8 mouse cellular contexts compared by ENCODE assay signal in genomic region chr2:169360272-169360671, GRCm38 (mm10).
DNase-seq lines count a peak whose midpoint lies in the region; ATAC-seq and TF ChIP-seq lines count a peak whose summit lies in the region.

No protein-coding gene starts in this region.

- H3K9ac ChIP-seq in embryonic facial prominence, embryonic 11.5 days (replicated peaks; ENCODE audit: low read length): peak overlapping the region; percentile 8; the same call in 1 of the 2 replicates
- H3K9ac ChIP-seq in hindbrain, embryonic 11.5 days (ENCODE audit: low read depth, low read length): no peak overlapping the region
- no peak overlapping the region for H3K9ac ChIP-seq in limb, embryonic 12.5 days (replicated peaks)
- H3K9ac ChIP-seq in midbrain, embryonic 14.5 days (replicated peaks; ENCODE audit: low read length): no peak overlapping the region; the same call in 1 of the 2 replicates
- H3K9ac ChIP-seq in stomach, postnatal 0 days (ENCODE audit: low read length): no peak overlapping the region

- TF ChIP-seq CTCF in stomach, postnatal 0 days (IDR thresholded peaks at IDR 0.05; ENCODE audit: low read depth): peak; percentile 76

- no peaks in the 10 kb centered on the region for H3K4me1 ChIP-seq in embryonic facial prominence, embryonic 11.5 days (ENCODE audit: control insufficient read depth, insufficient read depth, low read length)
- no peaks in the 10 kb centered on the region; the same call in 1 of the 2 replicates for H3K4me1 ChIP-seq in hindbrain, embryonic 11.5 days (replicated peaks; ENCODE audit: control insufficient read depth, insufficient read depth, low read length)
- peaks cover 10% of the 10 kb centered on the region; the same call in 1 of the 2 replicates for H3K4me1 ChIP-seq in limb, embryonic 12.5 days (replicated peaks)
- H3K4me1 ChIP-seq in midbrain, embryonic 14.5 days (ENCODE audit: control insufficient read depth, insufficient read depth, low read length): 0 out of 2 replicates have a peak, but pooled peaks cover 4% of the 10 kb centered on the region
- no peaks in the 10 kb centered on the region for H3K4me1 ChIP-seq in stomach, postnatal 0 days (replicated peaks; ENCODE audit: control insufficient read depth, insufficient read depth)

- H3K4me2 ChIP-seq in embryonic facial prominence, embryonic 11.5 days (ENCODE audit: low read depth, low read length): peak overlapping the region; percentile 29; the same call in 1 of the 2 replicates
- H3K4me2 ChIP-seq in hindbrain, embryonic 11.5 days (replicated peaks; ENCODE audit: low read depth, low read length): peak overlapping the region; percentile 4; the same call in 1 of the 2 replicates
- peak overlapping the region; percentile 47 for H3K4me2 ChIP-seq in limb, embryonic 12.5 days
- H3K4me2 ChIP-seq in midbrain, embryonic 14.5 days (ENCODE audit: low read length): peak overlapping the region; percentile 23
- peak overlapping the region; percentile 40 for H3K4me2 ChIP-seq in stomach, postnatal 0 days (replicated peaks; ENCODE audit: low read depth)

- peak; percentile 4 for DNase-seq in kidney, adult 18-20 months
- DNase-seq in kidney, adult 11 months: no peak
- peak; percentile 76 for DNase-seq in embryonic facial prominence, embryonic 11.5 days (ENCODE audit: low spot score)
- DNase-seq in hindbrain, embryonic 11.5 days (ENCODE audit: low spot score): peak; percentile 78
- DNase-seq in midbrain, embryonic 14.5 days: peak; percentile 75
- DNase-seq in stomach, postnatal 0 days (ENCODE audit: low spot score): peak; percentile 65

- H3K36me3 ChIP-seq in embryonic facial prominence, embryonic 11.5 days (replicated peaks; ENCODE audit: control insufficient read depth, insufficient read depth, low read depth, low read length): no peaks in the 10 kb centered on the region
- no peaks in the 10 kb centered on the region for H3K36me3 ChIP-seq in hindbrain, embryonic 11.5 days (ENCODE audit: control insufficient read depth, insufficient read depth, low read length)
- no peaks in the 10 kb centered on the region for H3K36me3 ChIP-seq in limb, embryonic 12.5 days
- H3K36me3 ChIP-seq in midbrain, embryonic 14.5 days (ENCODE audit: control insufficient read depth, insufficient read depth, low read length): no peaks in the 10 kb centered on the region
- H3K36me3 ChIP-seq in stomach, postnatal 0 days (ENCODE audit: control insufficient read depth, insufficient read depth, low read length): no peaks in the 10 kb centered on the region

- no peaks in the 10 kb centered on the region for H3K27me3 ChIP-seq in embryonic facial prominence, embryonic 11.5 days (ENCODE audit: control insufficient read depth, insufficient read depth, low read length)
- H3K27me3 ChIP-seq in hindbrain, embryonic 11.5 days (ENCODE audit: control insufficient read depth, insufficient read depth, low read length): no peaks in the 10 kb centered on the region
- H3K27me3 ChIP-seq in limb, embryonic 12.5 days: no peaks in the 10 kb centered on the region
- H3K27me3 ChIP-seq in midbrain, embryonic 14.5 days (ENCODE audit: control insufficient read depth, insufficient read depth, low read length): no peaks in the 10 kb centered on the region
- H3K27me3 ChIP-seq in stomach, postnatal 0 days (ENCODE audit: control insufficient read depth, insufficient read depth, low read length): no peaks in the 10 kb centered on the region

- no peak overlapping the region for H3K4me3 ChIP-seq in embryonic facial prominence, embryonic 11.5 days (ENCODE audit: low read depth, low read length)
- no peak overlapping the region for H3K4me3 ChIP-seq in hindbrain, embryonic 11.5 days (ENCODE audit: low read depth, low read length)
- peak overlapping the region; percentile 21; the same call in 1 of the 2 replicates for H3K4me3 ChIP-seq in limb, embryonic 12.5 days (replicated peaks)
- no peak overlapping the region; the same call in 1 of the 2 replicates for H3K4me3 ChIP-seq in midbrain, embryonic 14.5 days (replicated peaks; ENCODE audit: low read depth, low read length)
- no peak overlapping the region for H3K4me3 ChIP-seq in stomach, postnatal 0 days (ENCODE audit: low read depth, low read length)

- 0 out of 2 replicates have a peak, but pooled peaks have one; percentile 48 for ATAC-seq in embryonic facial prominence, embryonic 11.5 days (replicated peaks; ENCODE audit: insufficient number of reproducible peaks, low FRiP score, low TSS enrichment, low read depth)
- ATAC-seq in hindbrain, embryonic 11.5 days (ENCODE audit: low FRiP score): 0 out of 2 replicates have a peak, but pooled peaks have one; percentile 33
- ATAC-seq in limb, embryonic 12.5 days (ENCODE audit: insufficient number of reproducible peaks, insufficient read depth, low FRiP score, low TSS enrichment, low read depth): no peak; the same call in 1 of the 2 replicates
- ATAC-seq in midbrain, embryonic 14.5 days (ENCODE audit: low FRiP score, low TSS enrichment): no peak
- 0 out of 2 replicates have a peak, but pooled peaks have one; percentile 38 for ATAC-seq in stomach, postnatal 0 days (ENCODE audit: low FRiP score, low TSS enrichment)
- ATAC-seq in activated CD4-positive, CD25-positive, alpha-beta regulatory T cell, adult 4 months: no peak

- H3K27ac ChIP-seq in embryonic facial prominence, embryonic 11.5 days (replicated peaks; ENCODE audit: low read depth, low read length): no peak overlapping the region
- H3K27ac ChIP-seq in hindbrain, embryonic 11.5 days (ENCODE audit: low read depth, low read length): no peak overlapping the region
- no peak overlapping the region for H3K27ac ChIP-seq in limb, embryonic 12.5 days
- H3K27ac ChIP-seq in midbrain, embryonic 14.5 days (replicated peaks; ENCODE audit: low read depth, low read length): no peak overlapping the region
- H3K27ac ChIP-seq in stomach, postnatal 0 days (replicated peaks): no peak overlapping the region

- no peak for TF ChIP-seq EP300 in stomach, postnatal 0 days (optimal IDR thresholded peaks at IDR 0.05)

- no peaks in the 10 kb centered on the region for H3K9me3 ChIP-seq in embryonic facial prominence, embryonic 11.5 days (replicated peaks; ENCODE audit: control insufficient read depth, low read length)
- no peaks in the 10 kb centered on the region for H3K9me3 ChIP-seq in hindbrain, embryonic 11.5 days (ENCODE audit: control insufficient read depth, low read length)
- H3K9me3 ChIP-seq in limb, embryonic 12.5 days: peaks cover 3% of the 10 kb centered on the region; the same call in 1 of the 2 replicates
- H3K9me3 ChIP-seq in midbrain, embryonic 14.5 days (ENCODE audit: control insufficient read depth, low read length): no peaks in the 10 kb centered on the region
- no peaks in the 10 kb centered on the region for H3K9me3 ChIP-seq in stomach, postnatal 0 days (ENCODE audit: control insufficient read depth, low read length)

- 18% methylated on average over 15 of the region's 15 CpGs for WGBS in embryonic facial prominence, embryonic 11.5 days
- 22% methylated on average over 15 of the region's 15 CpGs for WGBS in hindbrain, embryonic 11.5 days
- 15% methylated on average over 15 of the region's 15 CpGs for WGBS in limb, embryonic 12.5 days
- 25% methylated on average over 15 of the region's 15 CpGs for WGBS in midbrain, embryonic 14.5 days
- WGBS in stomach, postnatal 0 days: 12% methylated on average over 15 of the region's 15 CpGs

Comparison
In these comparisons a context has a peak if more than half of its experiments do, and no peak if none do; other contexts are left out.
1. ATAC-seq: peak in embryonic facial prominence, embryonic 11.5 days (single experiment), hindbrain, embryonic 11.5 days (single experiment) and stomach, postnatal 0 days (single experiment); none in limb, embryonic 12.5 days (single experiment), midbrain, embryonic 14.5 days (single experiment) and activated CD4-positive, CD25-positive, alpha-beta regulatory T cell, adult 4 months (single experiment).
2. Peak in every context shown above with its lines, with median percentiles within 50 percentile points of each other: H3K4me2 ChIP-seq.